Mouse (Mus musculus) forebrain, embryonic 13.5 days (tissue): ENCODE results near the gene Nkx2-5. TPM values are rescaled to one million over a fixed set of nuclear protein-coding genes. Genes with fewer than 3 reads are reported as not detected.
A peak's percentile ranks its signal among the peaks of the same experiment; 100 is the strongest.

Experiments used
- ATAC-seq: fragments of 200-750 bp; cut with Nextera tagmentation; 2 replicates; pipeline ENCODE4 v1.8.0; 2017
- H3K27ac ChIP-seq: fragments of 300-500 bp; sonication (generic); 2 replicates; pipeline ENCODE4 v1.5.1; 2015; ENCODE audit warnings: inconsistent platforms, mild to moderate bottlenecking, moderate library complexity
- H3K27me3 ChIP-seq: fragments of 300-500 bp; sonication (generic); 2 replicates; pipeline ENCODE4 v1.6.1; 2015; ENCODE audit warnings: mild to moderate bottlenecking, inconsistent platforms
- H3K36me3 ChIP-seq: fragments of 300-500 bp; sonication (generic); 2 replicates; pipeline ENCODE4 v1.6.1; 2015; ENCODE audit warnings: mild to moderate bottlenecking, inconsistent platforms; ENCODE audit not compliant: poor library complexity, severe bottlenecking
- H3K4me1 ChIP-seq: fragments of 300-500 bp; sonication (generic); 2 replicates; pipeline ENCODE4 v1.6.1; 2015; ENCODE audit warnings: inconsistent platforms
- H3K4me2 ChIP-seq: fragments of 300-500 bp; sonication (generic); 2 replicates; pipeline ENCODE4 v1.6.1; 2015; ENCODE audit warnings: inconsistent platforms, mild to moderate bottlenecking, moderate library complexity
- H3K4me3 ChIP-seq: fragments of 300-500 bp; sonication (generic); 2 replicates; pipeline ENCODE4 v1.5.1; 2015; ENCODE audit warnings: mild to moderate bottlenecking, inconsistent platforms
- H3K9ac ChIP-seq: fragments of 300-500 bp; sonication (generic); 2 replicates; pipeline ENCODE4 v1.6.1; 2015; ENCODE audit warnings: mild to moderate bottlenecking, inconsistent platforms
- H3K9me3 ChIP-seq: fragments of 300-500 bp; sonication (generic); replicated peaks from 2 replicates; pipeline ENCODE4 v1.6.1; 2016; ENCODE audit warnings: inconsistent platforms
- WGBS: fragments of 180-500 bp; shearing (Covaris S2); methylation state at CpG from one replicate; pipeline ENCODE4 v1.1.7; 2015; 5-methylcytosine and 5-hydroxymethylcytosine counted together
- polyA plus RNA-seq: library from polyadenylated mRNA; unstranded; fragments of >200 nt; fragmentation: Nextera tagmentation; extraction: Ambion mirVana; gene quantifications from 2 replicates; pipeline ENCODE4 v1.2.1, GENCODE M21; 2015

Nkx2-5 gene
- polyA plus RNA-seq, 1 experiment from 2014 or later, result not detected

- Histone ChIP-seq H3K27ac (no peak overlapping the region), H3K9me3 (no peaks in the 10 kb centered on the region), H3K4me3 (peak overlapping the region; percentile 19), H3K36me3 (no peaks in the 10 kb centered on the region), H3K27me3 (peaks cover 92% of the 10 kb centered on the region), H3K9ac (peak overlapping the region; percentile 30; the same call in 1 of the 2 replicates), H3K4me1 (peaks cover 16% of the 10 kb centered on the region), H3K4me2 (peak overlapping the region; percentile 42)
- 2% methylated on average over 44 of the region's 44 CpGs for WGBS
- ATAC-seq, result no peak
These were observed 5.0 kb upstream of the Nkx2-5 start for GRCm38 (mm10) chr17:26849746-26850357.

GRCm38 (mm10) chr17:26849106-26849745 is 4.4 kb upstream of the Nkx2-5 start:
- 4% methylated on average over 19 of the region's 19 CpGs for WGBS
- no peak for ATAC-seq
- Histone ChIP-seq H3K9me3 (no peaks in the 10 kb centered on the region), H3K36me3 (no peaks in the 10 kb centered on the region), H3K4me3 (no peak overlapping the region), H3K27me3 (peaks cover 92% of the 10 kb centered on the region), H3K9ac (no peak overlapping the region), H3K27ac (no peak overlapping the region), H3K4me1 (peaks cover 16% of the 10 kb centered on the region), H3K4me2 (peak overlapping the region; percentile 42)

DNA sequence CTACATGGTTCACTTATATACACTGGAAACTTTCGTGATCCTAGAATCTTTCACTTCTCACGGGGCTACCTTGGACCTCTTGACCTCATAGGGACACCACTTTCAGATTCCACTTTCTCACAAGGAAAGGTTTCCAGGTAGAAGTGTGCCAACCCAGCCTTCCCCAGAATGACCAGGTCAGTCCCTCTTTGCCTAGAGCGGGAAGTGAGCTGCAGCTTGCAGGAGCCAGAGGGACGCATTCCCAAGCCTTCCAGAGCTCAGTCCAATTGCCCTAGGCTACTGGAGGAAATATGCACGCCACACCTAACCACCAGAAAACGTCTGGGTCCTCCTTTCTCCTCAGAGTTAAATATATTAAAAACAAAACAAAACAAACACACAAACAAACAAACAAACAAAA is 3.4 kb upstream of the Nkx2-5 start:
- no peak overlapping the region for H3K9ac ChIP-seq
- no peaks in the 10 kb centered on the region for H3K36me3 ChIP-seq
- no peaks in the 10 kb centered on the region for H3K9me3 ChIP-seq
- no peak overlapping the region for H3K4me2 ChIP-seq
- H3K27ac ChIP-seq, result no peak overlapping the region
- peaks cover 93% of the 10 kb centered on the region for H3K27me3 ChIP-seq
- no peak overlapping the region for H3K4me3 ChIP-seq
- ATAC-seq, result no peak
- H3K4me1 ChIP-seq, result peaks cover 16% of the 10 kb centered on the region
- under 1% methylated on average over 6 of the region's 6 CpGs for WGBS

DNA sequence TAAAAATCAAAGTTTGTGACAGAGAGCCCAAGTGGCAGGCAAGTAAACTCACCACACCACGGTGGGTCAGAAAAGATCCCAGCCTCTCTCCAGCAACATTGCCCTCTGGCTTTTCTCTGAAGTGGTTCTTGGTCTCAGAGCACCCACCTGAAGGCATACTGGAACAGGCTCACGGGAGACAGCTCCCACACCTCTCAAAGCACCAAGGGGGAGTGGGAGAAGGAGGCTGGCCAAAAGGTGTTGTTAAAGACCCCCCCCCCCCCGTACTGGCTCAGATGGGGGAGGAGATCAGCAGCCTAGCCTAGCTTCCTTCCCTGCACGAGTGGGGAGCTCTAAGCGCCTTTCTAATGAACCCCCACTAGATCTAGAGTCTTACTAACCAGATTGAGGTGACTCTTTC is 3.0 kb upstream of the Nkx2-5 start:
- no peaks in the 10 kb centered on the region for H3K9me3 ChIP-seq
- no peak for ATAC-seq
- H3K36me3 ChIP-seq, result no peaks in the 10 kb centered on the region
- no peak overlapping the region for H3K4me2 ChIP-seq
- peaks cover 16% of the 10 kb centered on the region for H3K4me1 ChIP-seq
- H3K27ac ChIP-seq, result no peak overlapping the region
- H3K4me3 ChIP-seq, result no peak overlapping the region
- H3K9ac ChIP-seq, result no peak overlapping the region
- peaks cover 94% of the 10 kb centered on the region for H3K27me3 ChIP-seq
- WGBS, result 2% methylated on average over 5 of the region's 5 CpGs

DNA sequence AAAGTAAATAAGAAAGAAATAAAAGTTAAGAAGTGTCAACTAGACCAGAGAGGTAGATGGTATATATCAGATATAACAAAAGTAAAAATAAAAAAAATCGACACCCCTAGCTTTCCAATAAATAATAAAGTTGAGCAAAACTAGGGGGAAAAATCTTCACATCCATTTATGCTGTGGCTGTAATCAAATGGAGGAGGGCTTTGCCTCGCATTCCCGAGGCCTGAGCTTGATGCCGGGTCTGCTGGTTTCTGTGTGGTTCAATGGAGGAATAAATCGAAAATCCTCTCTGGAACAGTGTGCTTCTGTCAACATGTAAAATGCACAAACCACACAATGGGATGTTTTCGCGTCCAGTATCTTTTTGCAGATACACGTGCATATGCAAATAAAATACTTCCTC is 1.6 kb upstream of the Nkx2-5 start:
- H3K4me3 ChIP-seq, result no peak overlapping the region
- H3K36me3 ChIP-seq, result no peaks in the 10 kb centered on the region
- H3K27me3 ChIP-seq, result peaks cover 94% of the 10 kb centered on the region
- no peaks in the 10 kb centered on the region for H3K9me3 ChIP-seq
- H3K4me1 ChIP-seq, result peaks cover 16% of the 10 kb centered on the region
- no peak overlapping the region for H3K27ac ChIP-seq
- H3K4me2 ChIP-seq, result no peak overlapping the region
- H3K9ac ChIP-seq, result no peak overlapping the region
- ATAC-seq, result no peak
- WGBS, result 4% methylated on average over 8 of the region's 8 CpGs

DNA sequence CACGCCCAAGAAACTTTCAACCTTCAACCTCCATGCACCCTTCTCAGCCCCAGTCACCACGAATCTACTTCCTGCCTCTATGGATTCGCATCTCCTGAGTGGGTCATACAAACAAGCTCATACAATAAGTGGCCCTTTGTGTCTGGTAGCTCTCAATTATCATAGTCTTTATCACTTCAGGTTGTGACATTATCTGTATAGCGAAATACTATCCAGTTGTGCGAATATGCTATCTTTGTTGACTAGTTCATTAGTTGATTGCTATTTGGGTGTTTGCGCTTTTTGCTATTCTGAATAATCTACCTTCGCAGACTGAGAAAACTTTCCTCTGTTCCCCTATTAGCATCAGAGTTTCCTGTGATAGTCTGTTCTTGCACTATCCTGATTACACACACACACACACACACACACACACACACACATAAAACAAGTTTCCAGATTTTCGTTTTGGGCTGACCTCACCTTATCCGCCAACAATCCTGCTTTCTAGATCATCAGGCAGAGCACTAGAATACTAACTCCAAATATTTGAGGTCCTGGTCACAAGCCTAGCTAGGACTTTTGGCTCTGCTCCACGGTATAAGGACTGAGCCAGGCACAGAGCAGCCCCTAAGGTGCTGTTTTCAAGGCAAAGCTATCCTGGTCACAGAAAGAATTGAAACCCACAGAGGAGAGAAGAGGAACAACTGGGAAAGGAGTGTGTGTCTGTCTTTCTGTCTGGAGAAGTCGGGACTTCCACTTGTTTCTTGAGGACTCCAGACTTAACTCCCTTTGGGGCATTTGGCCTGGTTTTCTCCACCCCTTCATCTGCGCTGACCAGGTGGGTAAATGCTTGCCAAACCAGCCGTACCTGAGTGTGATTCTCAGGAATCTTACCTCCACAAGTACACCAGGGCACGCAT is 591 bp upstream of the Nkx2-5 start:
- no peak overlapping the region for H3K9ac ChIP-seq

DNA sequence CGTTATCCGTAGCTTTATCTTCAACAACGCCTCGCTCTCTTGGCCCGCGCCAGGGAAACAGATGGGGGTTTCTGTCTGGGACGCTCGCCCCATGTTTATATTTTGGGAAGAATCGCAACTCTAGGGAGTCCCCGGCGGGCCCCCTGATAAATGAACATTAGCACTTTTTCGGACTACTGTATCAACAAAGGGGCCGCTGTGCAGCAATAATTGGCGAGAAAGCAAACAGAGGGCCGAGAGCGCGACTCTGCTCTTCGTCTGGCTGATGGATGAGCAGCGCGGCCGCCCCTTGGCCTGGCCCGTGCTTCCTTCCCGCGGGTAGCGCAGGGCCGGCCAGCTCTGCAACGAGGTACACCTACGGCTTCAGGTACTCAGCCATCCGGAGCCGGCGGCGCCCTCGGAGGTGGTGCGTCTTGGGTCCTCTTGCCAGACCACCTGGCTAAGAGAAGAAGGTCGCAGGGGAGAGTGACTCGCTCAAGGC is 398 bp downstream of the Nkx2-5 start:
- H3K36me3 ChIP-seq, result no peaks in the 10 kb centered on the region
- under 1% methylated on average over 36 of the region's 36 CpGs for WGBS
- H3K4me3 ChIP-seq, result no peak overlapping the region
- no peak overlapping the region for H3K27ac ChIP-seq
- H3K9ac ChIP-seq, result no peak overlapping the region
- H3K9me3 ChIP-seq, result no peaks in the 10 kb centered on the region
- peaks cover 94% of the 10 kb centered on the region for H3K27me3 ChIP-seq
- peak overlapping the region; percentile 12; the same call in 1 of the 2 replicates for H3K4me2 ChIP-seq
- no peak for ATAC-seq
- H3K4me1 ChIP-seq, result peaks cover 2% of the 10 kb centered on the region; the same call in 1 of the 2 replicates

More for the DNA sequence above, 591 bp upstream of the Nkx2-5 start:
- H3K36me3 ChIP-seq, result no peaks in the 10 kb centered on the region
- no peaks in the 10 kb centered on the region for H3K9me3 ChIP-seq
- H3K4me2 ChIP-seq, result no peak overlapping the region
- H3K4me3 ChIP-seq, result no peak overlapping the region
- WGBS, result 5% methylated on average over 14 of the region's 14 CpGs
- no peak for ATAC-seq
- no peak overlapping the region for H3K27ac ChIP-seq
- H3K27me3 ChIP-seq, result peaks cover 94% of the 10 kb centered on the region
- peaks cover 10% of the 10 kb centered on the region for H3K4me1 ChIP-seq

DNA sequence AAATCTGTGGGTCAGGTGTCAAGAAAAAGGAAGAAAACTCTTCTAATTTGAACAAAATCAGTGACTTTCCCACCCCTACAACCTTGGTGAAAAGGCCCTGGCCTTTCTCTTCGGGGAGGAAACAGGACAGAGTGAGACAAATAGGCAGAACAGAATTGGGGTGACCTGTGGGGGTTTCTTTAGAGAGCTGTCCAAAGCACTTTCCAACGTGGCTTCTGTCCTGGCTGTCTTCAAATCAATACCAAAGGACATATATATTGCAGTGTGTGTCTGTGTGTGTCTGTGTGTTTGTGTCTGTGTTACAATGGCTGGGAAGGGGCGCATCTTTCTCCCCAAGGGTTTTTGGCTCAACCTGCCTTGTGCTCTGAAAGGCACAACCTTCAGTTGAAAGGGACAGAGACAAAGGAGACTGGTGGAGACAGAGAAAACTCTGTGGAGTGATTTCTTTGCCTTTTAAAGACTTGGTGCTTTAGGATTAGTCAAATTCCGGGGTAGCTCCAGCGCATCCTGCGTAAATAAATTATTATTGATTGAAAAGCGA is 1.0 kb downstream of the Nkx2-5 start:
- H3K36me3 ChIP-seq, result no peaks in the 10 kb centered on the region
- H3K27me3 ChIP-seq, result peaks cover 95% of the 10 kb centered on the region
- 0% methylated on average over 7 of the region's 7 CpGs for WGBS
- no peak overlapping the region for H3K4me2 ChIP-seq
- H3K27ac ChIP-seq, result no peak overlapping the region
- H3K4me3 ChIP-seq, result no peak overlapping the region
- no peak for ATAC-seq
- H3K9ac ChIP-seq, result no peak overlapping the region
- H3K9me3 ChIP-seq, result no peaks in the 10 kb centered on the region
- H3K4me1 ChIP-seq, result peaks cover 8% of the 10 kb centered on the region; the same call in 1 of the 2 replicates

- ATAC-seq, result no peak
- Histone ChIP-seq H3K9ac (no peak overlapping the region), H3K27me3 (peaks cover 96% of the 10 kb centered on the region), H3K9me3 (no peaks in the 10 kb centered on the region), H3K4me1 (peaks cover 8% of the 10 kb centered on the region; the same call in 1 of the 2 replicates), H3K27ac (no peak overlapping the region), H3K36me3 (no peaks in the 10 kb centered on the region), H3K4me3 (no peak overlapping the region), H3K4me2 (no peak overlapping the region)
- under 1% methylated on average over 14 of the region's 14 CpGs for WGBS
These were observed 1.6 kb downstream of the Nkx2-5 start for GRCm38 (mm10) chr17:26843229-26843567.

- Histone ChIP-seq H3K9ac (no peak overlapping the region), H3K36me3 (no peaks in the 10 kb centered on the region), H3K4me1 (peaks cover 8% of the 10 kb centered on the region; the same call in 1 of the 2 replicates), H3K9me3 (no peaks in the 10 kb centered on the region), H3K27me3 (peaks cover 96% of the 10 kb centered on the region), H3K27ac (no peak overlapping the region), H3K4me3 (no peak overlapping the region), H3K4me2 (no peak overlapping the region)
- no peak for ATAC-seq
- 2% methylated on average over 9 of the region's 9 CpGs for WGBS
These were observed 2.2 kb downstream of the Nkx2-5 start for GRCm38 (mm10) chr17:26842431-26843228.

- no peak overlapping the region for H3K27ac ChIP-seq
- H3K36me3 ChIP-seq, result no peaks in the 10 kb centered on the region
- WGBS, result 0% methylated on average over 5 of the region's 5 CpGs
- H3K27me3 ChIP-seq, result peaks cover 96% of the 10 kb centered on the region
- no peak overlapping the region for H3K9ac ChIP-seq
- no peak overlapping the region for H3K4me2 ChIP-seq
- no peak overlapping the region for H3K4me3 ChIP-seq
- no peak for ATAC-seq
- no peaks in the 10 kb centered on the region for H3K9me3 ChIP-seq
- peaks cover 8% of the 10 kb centered on the region; the same call in 1 of the 2 replicates for H3K4me1 ChIP-seq
These were observed 2.8 kb downstream of the Nkx2-5 start for GRCm38 (mm10) chr17:26841981-26842380.
